Mouse (Mus musculus) frontal cortex, adult 2 months (tissue): Measurements from ENCODE around the gene Ccdc190. TPM values are rescaled to one million over a fixed set of nuclear protein-coding genes. Genes with fewer than 3 reads are reported as not detected.

Experiments
- DNase-seq, 2 experiments: peaks; one replicate each; pipeline ENCODE4 v3.0.0; 2022; ENCODE audit warnings: low spot score in 1 of 2; ENCODE audit errors: extremely low spot score in 1 of 2
- polyA plus RNA-seq: library from polyadenylated mRNA; depleted of rRNA; stranded (reverse); fragments of >200 nt; gene quantifications from 2 replicates; pipeline ENCODE4 v1.2.3, GENCODE M21; 2012; rRNA removed

Ccdc190 gene
- polyA plus RNA-seq, 1 experiment = 24.5 TPM

DNA sequence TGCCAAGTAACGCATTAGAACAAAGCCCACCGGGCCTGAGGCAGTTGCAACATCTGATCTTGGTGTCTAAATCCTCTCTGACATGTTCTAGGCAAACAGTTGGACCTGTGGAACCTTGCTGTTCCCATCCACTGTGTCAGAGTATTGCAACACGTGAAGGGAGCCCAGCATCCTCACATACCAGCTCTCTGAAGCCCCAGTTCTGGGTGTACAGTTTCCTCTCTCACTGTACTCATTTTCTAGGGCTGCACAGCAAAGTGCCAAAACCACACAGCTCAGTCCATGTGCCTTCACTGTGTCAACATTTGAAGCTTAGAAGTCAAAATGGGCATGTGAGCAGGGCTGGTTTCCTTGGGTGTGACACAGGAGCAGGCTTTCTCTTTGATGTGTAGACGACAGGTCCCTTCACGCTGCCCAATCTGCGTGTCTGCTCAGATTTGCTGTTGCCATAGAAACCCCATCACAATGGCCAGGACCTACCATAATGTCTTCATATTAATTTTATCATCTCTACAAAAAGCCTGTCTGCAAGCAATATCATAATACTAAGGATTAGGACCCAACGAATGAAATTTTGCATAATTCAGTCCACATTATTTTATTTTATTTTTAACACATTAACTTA lies 3.8 kb downstream of the Ccdc190 start:
- no peak for DNase-seq

- peak in 1 of 2 experiments; percentile 81 for DNase-seq
Measured at GRCm38 (mm10) chr1:169934005-169934725, 5.7 kb downstream of the Ccdc190 start.

DNA sequence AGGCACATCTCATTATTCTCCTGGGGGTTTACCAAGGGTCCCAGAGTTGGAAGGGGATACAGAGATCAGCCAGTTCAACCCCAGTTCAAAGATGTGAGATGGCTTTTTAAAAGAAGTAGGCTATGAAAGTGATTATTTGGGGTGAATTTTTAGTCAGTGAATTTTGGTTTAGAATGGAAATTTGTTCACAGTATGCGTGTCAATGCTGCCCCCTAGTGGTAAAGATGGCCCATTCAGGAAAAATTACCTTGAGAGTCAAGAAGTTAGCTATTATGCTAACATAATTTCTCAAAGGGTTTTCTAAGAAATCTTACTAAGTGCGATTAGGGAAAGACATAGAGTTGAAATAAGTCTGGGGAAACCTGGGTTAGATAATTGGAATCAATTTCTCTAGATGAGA lies 10.9 kb downstream of the Ccdc190 start:
- peak in 1 of 2 experiments; percentile 87 for DNase-seq

DNA sequence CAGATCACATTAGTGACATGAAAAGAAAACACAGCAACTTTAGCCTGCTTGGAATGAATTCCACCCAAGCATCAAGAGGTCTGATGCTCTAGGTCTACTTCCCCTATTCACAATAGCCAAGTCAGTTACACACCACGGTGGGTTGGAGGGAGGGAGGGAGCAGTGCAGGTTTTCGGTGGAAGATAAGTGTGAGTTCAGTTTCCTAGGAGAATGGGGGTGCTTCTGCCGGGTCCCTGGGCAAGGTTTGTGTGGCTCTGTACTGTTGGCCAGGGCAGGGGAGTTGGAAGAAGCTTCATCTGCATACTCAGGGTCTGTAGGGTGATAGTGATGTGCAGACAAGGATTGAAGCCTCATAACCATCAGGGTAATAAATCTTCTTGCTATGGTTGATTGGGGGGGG lies 17.6 kb downstream of the Ccdc190 start:
- no peak for DNase-seq

DNA sequence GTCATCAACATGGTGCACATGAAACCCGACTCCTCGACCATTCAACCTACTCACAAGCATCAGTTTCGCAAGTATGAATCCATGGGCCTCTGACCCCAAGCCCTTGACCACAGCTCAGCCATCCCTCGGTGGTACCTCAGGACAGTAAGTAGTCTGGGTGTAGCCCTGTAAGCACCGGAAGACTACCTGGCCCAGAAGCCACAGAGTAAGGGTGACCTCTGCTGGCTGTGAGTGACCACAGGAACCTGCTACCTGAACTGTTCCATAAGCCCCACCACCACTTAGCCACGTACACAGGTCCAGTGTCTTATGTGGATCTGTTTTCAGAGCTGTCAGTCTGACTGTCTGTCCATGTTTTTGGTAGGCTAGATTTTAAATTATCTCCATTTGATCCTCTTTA lies 19.2 kb downstream of the Ccdc190 start:
- no peak for DNase-seq

GRCm38 (mm10) chr1:169948280-169948679 lies 19.8 kb downstream of the Ccdc190 start:
- no peak for DNase-seq

DNA sequence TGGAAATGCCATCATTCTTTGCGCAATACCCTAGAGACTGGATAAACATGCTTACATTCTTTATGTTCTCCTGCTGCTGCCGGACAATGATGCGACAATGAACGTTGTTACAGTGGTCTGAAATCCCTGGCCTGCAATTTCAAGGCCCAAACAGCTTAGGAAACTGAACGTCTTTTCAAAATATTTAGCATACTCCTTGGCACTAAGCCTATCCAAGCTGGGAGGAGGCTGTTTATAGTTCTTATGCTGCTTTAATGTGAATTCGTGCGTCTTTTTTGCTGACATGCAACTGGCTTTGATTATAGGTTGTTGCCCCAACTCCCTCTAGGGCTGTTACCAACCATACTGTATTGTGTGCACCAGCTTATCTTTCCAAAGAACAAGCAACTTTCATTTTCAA lies 20.4 kb downstream of the Ccdc190 start:
- no peak for DNase-seq

DNA sequence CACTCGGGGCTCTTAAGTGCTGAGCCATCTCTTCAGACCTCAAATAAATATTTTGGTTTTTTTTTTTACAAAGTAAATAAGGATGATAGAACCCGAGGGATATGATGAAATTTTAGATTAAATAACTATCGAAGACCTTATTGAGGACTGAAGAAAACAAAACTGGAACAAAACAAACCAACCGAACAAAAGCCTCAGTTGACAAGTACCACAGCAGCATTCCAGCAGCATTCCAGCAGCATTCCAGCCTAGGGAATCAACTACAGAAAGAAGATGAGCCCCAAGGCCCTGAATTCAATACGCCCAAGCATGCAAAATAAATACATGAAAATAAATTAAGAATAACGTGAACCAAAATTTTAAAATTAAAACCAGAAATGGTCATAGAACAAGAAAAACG lies 21.5 kb downstream of the Ccdc190 start:
- no peak for DNase-seq

DNA sequence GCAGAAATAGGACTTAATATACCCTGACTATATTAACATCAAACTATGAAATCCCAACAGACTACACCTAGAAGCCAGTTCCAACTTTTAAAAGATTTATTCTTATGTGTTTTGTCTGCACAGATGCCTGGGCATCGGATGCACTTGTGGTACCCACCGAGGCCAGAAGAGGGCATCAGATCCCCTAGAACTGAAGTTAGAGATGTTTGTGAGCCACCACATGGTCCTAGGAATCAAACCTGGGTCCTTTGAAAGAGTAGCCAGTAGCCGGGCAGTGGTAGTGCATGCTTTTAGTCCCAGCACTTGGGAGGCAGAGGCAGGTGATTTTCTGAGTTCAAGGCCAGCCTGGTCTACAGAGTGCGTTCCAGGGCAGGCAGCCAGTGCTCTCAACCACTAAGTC lies 22.2 kb downstream of the Ccdc190 start:
- DNase-seq = no peak

- no peak for DNase-seq
Measured at GRCm38 (mm10) chr1:169951561-169951960, 23.1 kb downstream of the Ccdc190 start.

GRCm38 (mm10) chr1:169952636-169953035 lies 24.2 kb downstream of the Ccdc190 start:
- DNase-seq = no peak

DNA sequence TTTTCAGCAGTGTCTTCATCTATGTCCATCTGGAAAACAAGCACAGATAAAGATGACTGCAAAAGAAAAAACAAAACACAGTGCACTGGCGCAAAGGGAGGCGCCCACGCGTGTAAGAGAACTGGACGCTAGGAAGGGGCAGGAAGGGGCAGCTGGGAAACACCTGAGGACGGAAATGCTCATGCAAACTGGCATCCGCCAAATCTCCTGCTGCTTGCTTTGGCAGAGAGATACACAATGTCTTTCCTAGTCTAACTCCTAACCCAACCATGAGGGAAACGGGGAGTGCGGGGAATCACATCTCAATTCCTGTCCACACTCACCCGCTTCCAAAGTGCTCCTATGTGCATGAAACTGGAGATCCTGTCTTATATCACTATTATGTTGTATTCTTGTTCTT lies 24.7 kb downstream of the Ccdc190 start:
- DNase-seq = no peak

- DNase-seq = peak; percentile 99
Measured at GRCm38 (mm10) chr1:169968792-169969515, 40.5 kb downstream of the Ccdc190 start, which contains the start of gene Hsd17b7. Gene Hsd17b7, minus strand, starts transcription at chr1:169969241.

DNA sequence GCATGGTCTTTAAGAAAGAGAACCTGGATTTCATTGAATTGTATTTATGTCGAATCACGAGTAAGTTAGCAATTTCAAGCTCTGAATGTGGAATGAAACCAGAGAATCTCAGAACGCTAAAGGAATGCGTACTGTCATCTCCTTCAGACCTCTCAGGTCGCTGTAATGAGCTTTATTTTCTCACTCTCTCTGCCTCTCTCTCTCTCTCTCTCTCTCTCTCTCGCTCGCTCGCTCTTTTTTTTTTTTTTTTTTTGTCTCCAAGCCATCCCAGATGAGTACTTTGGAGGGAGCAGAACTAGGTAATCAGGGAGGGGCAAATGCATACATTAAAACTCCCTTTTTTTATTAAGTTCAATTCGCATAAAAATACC lies 41.1 kb downstream of the Ccdc190 start:
- no peak for DNase-seq

GRCm38 (mm10) chr1:169970936-169971335 lies 42.5 kb downstream of the Ccdc190 start:
- no peak for DNase-seq

- DNase-seq = no peak
Measured at GRCm38 (mm10) chr1:169971998-169972397, 43.5 kb downstream of the Ccdc190 start.

DNA sequence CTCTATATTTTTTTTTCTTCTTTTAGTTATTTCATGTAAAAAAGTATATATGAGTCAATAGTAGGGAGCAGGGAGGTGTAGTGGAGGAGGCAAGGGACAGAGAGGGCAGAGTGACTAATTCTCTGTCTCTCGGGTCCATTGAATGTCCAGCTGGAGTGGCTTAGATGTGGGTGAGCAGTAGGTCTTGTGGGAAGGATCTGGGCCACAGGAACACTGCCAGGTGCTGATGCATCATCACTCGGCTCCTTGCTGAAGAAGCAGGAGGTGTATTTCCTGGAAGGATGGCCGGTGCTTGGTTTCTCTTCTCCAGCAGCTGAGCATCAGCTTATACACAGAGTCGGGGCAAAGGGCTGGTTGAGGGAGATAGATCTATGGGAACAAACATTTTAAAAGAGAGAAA lies 49.2 kb downstream of the Ccdc190 start:
- DNase-seq = peak in 1 of 2 experiments; percentile 8

Other genes with a start within 250 kb of the Ccdc190 start
- 207 and 252 TPM in 2 replicates for gene Rgs4, start 181.0 kb upstream of the Ccdc190 start, polyA plus RNA-seq
- gene Hsd17b7, start 40.6 kb downstream of the Ccdc190 start, polyA plus RNA-seq = 11.5 and 12.0 TPM in 2 replicates
- gene Ddr2, start 182.1 kb downstream of the Ccdc190 start, polyA plus RNA-seq = 4.8 and 5.9 TPM in 2 replicates
- gene Uap1, start 246.3 kb downstream of the Ccdc190 start, polyA plus RNA-seq = 42.6 and 43.6 TPM in 2 replicates